Mouse (Mus musculus): Measurements from ENCODE around the gene Slc6a13. TPM values are rescaled to one million over a fixed set of nuclear protein-coding genes. Genes with fewer than 3 reads are reported as not detected.

Slc6a13 gene
- polyA plus RNA-seq, 1 experiment from 2014 or later = 17.7 TPM

- no peak overlapping the region for H3K27ac ChIP-seq
- no peak for ATAC-seq
- no peak overlapping the region for H3K4me2 ChIP-seq
- H3K36me3 ChIP-seq = no peaks in the 10 kb centered on the region
- no peaks in the 10 kb centered on the region for H3K4me1 ChIP-seq
- H3K27me3 ChIP-seq (replicated peaks) = peaks cover 17% of the 10 kb centered on the region
- no peak overlapping the region for H3K9ac ChIP-seq
- no peaks in the 10 kb centered on the region for H3K9me3 ChIP-seq (replicated peaks)
- WGBS (ENCODE audit: insufficient replicate concordance) = 49% methylated on average over 7 of the region's 7 CpGs
- H3K4me3 ChIP-seq = no peak overlapping the region
These were observed 710 bp upstream of the Slc6a13 start for GRCm38 (mm10) chr6:121299317-121299716.

GRCm38 (mm10) chr6:121300504-121300903 is 477 bp downstream of the Slc6a13 start:
- peak overlapping the region; percentile 33 for H3K4me2 ChIP-seq
- peak overlapping the region; percentile 22; the same call in 1 of the 2 replicates for H3K4me3 ChIP-seq
- H3K27me3 ChIP-seq (replicated peaks) = peaks cover 17% of the 10 kb centered on the region
- ATAC-seq = peak; percentile 62
- no peaks in the 10 kb centered on the region for H3K9me3 ChIP-seq (replicated peaks)
- H3K4me1 ChIP-seq = no peaks in the 10 kb centered on the region
- H3K9ac ChIP-seq = no peak overlapping the region
- H3K36me3 ChIP-seq = no peaks in the 10 kb centered on the region
- H3K27ac ChIP-seq = peak overlapping the region; percentile 56; the same call in 1 of the 2 replicates
- 46% methylated on average over 9 of the region's 9 CpGs for WGBS (ENCODE audit: insufficient replicate concordance)

- H3K4me2 ChIP-seq = no peak overlapping the region
- no peak for ATAC-seq
- no peak overlapping the region for H3K9ac ChIP-seq
- H3K27ac ChIP-seq = 0 out of 2 replicates have a peak overlapping the region, but pooled peaks have one; percentile 25
- H3K36me3 ChIP-seq = no peaks in the 10 kb centered on the region
- 56% methylated on average over 10 of the region's 10 CpGs for WGBS (ENCODE audit: insufficient replicate concordance)
- H3K27me3 ChIP-seq (replicated peaks) = peaks cover 17% of the 10 kb centered on the region
- H3K4me1 ChIP-seq = no peaks in the 10 kb centered on the region
- no peaks in the 10 kb centered on the region for H3K9me3 ChIP-seq (replicated peaks)
- no peak overlapping the region for H3K4me3 ChIP-seq
These were observed 3.6 kb downstream of the Slc6a13 start for GRCm38 (mm10) chr6:121303466-121304220.

GRCm38 (mm10) chr6:121304630-121305029 is 4.6 kb downstream of the Slc6a13 start:
- H3K27ac ChIP-seq = 0 out of 2 replicates have a peak overlapping the region, but pooled peaks have one; percentile 25
- H3K9ac ChIP-seq = no peak overlapping the region
- ATAC-seq = 0 out of 2 replicates have a peak, but pooled peaks have one; percentile 24
- WGBS (ENCODE audit: insufficient replicate concordance) = 69% methylated on average over 9 of the region's 9 CpGs
- no peak overlapping the region for H3K4me2 ChIP-seq
- no peaks in the 10 kb centered on the region for H3K9me3 ChIP-seq (replicated peaks)
- peaks cover 13% of the 10 kb centered on the region for H3K27me3 ChIP-seq (replicated peaks)
- H3K4me3 ChIP-seq = no peak overlapping the region
- no peaks in the 10 kb centered on the region for H3K36me3 ChIP-seq
- H3K4me1 ChIP-seq = no peaks in the 10 kb centered on the region

GRCm38 (mm10) chr6:121305571-121305970 is 5.5 kb downstream of the Slc6a13 start:
- H3K27ac ChIP-seq = no peak overlapping the region
- peaks cover 5% of the 10 kb centered on the region for H3K27me3 ChIP-seq (replicated peaks)
- ATAC-seq = no peak
- H3K4me2 ChIP-seq = no peak overlapping the region
- H3K4me3 ChIP-seq = no peak overlapping the region
- 75% methylated on average over 3 of the region's 3 CpGs for WGBS (ENCODE audit: insufficient replicate concordance)
- H3K9me3 ChIP-seq (replicated peaks) = no peaks in the 10 kb centered on the region
- no peak overlapping the region for H3K9ac ChIP-seq
- H3K4me1 ChIP-seq = no peaks in the 10 kb centered on the region
- no peaks in the 10 kb centered on the region for H3K36me3 ChIP-seq

- Histone ChIP-seq H3K4me2 (no peak overlapping the region), H3K4me3 (no peak overlapping the region), H3K27ac (0 out of 2 replicates have a peak overlapping the region, but pooled peaks have one; percentile 6), H3K4me1 (no peaks in the 10 kb centered on the region), H3K9me3 (replicated peaks) (no peaks in the 10 kb centered on the region), H3K36me3 (no peaks in the 10 kb centered on the region), H3K27me3 (replicated peaks) (no peaks in the 10 kb centered on the region), H3K9ac (no peak overlapping the region)
- WGBS (ENCODE audit: insufficient replicate concordance) = 55% methylated on average over 6 of the region's 6 CpGs
- ATAC-seq = peak; percentile 68
These were observed 11.0 kb downstream of the Slc6a13 start for GRCm38 (mm10) chr6:121310984-121311383.

- H3K9me3 ChIP-seq (replicated peaks) = no peaks in the 10 kb centered on the region
- no peak for ATAC-seq
- no peak overlapping the region for H3K27ac ChIP-seq
- H3K4me2 ChIP-seq = no peak overlapping the region
- H3K4me3 ChIP-seq = no peak overlapping the region
- H3K4me1 ChIP-seq = no peaks in the 10 kb centered on the region
- no peaks in the 10 kb centered on the region for H3K27me3 ChIP-seq (replicated peaks)
- 41% methylated on average over 6 of the region's 6 CpGs for WGBS (ENCODE audit: insufficient replicate concordance)
- H3K9ac ChIP-seq = no peak overlapping the region
- H3K36me3 ChIP-seq = peaks cover 5% of the 10 kb centered on the region; the same call in 1 of the 2 replicates
These were observed 19.1 kb downstream of the Slc6a13 start for GRCm38 (mm10) chr6:121319099-121319498.

- Histone ChIP-seq H3K27me3 (replicated peaks) (no peaks in the 10 kb centered on the region), H3K9me3 (replicated peaks) (no peaks in the 10 kb centered on the region), H3K9ac (no peak overlapping the region), H3K36me3 (peaks cover 5% of the 10 kb centered on the region; the same call in 1 of the 2 replicates), H3K4me1 (0 out of 2 replicates have a peak, but pooled peaks cover 6% of the 10 kb centered on the region), H3K4me2 (no peak overlapping the region), H3K27ac (no peak overlapping the region), H3K4me3 (no peak overlapping the region)
- ATAC-seq = no peak
- WGBS (ENCODE audit: insufficient replicate concordance) = 78% methylated on average over 9 of the region's 9 CpGs
These were observed 22.5 kb downstream of the Slc6a13 start for GRCm38 (mm10) chr6:121322381-121323110.

- Histone ChIP-seq H3K4me1 (0 out of 2 replicates have a peak, but pooled peaks cover 6% of the 10 kb centered on the region), H3K9ac (no peak overlapping the region; the same call in 1 of the 2 replicates), H3K27me3 (replicated peaks) (no peaks in the 10 kb centered on the region), H3K36me3 (peaks cover 5% of the 10 kb centered on the region; the same call in 1 of the 2 replicates), H3K9me3 (replicated peaks) (no peaks in the 10 kb centered on the region), H3K4me3 (no peak overlapping the region), H3K4me2 (no peak overlapping the region), H3K27ac (no peak overlapping the region)
- WGBS (ENCODE audit: insufficient replicate concordance) = 70% methylated on average over 2 of the region's 3 CpGs
- no peak for ATAC-seq
These were observed 25.3 kb downstream of the Slc6a13 start for GRCm38 (mm10) chr6:121325298-121325697.

- ATAC-seq = no peak
- Histone ChIP-seq H3K4me3 (no peak overlapping the region), H3K27ac (no peak overlapping the region), H3K4me2 (no peak overlapping the region), H3K9me3 (replicated peaks) (no peaks in the 10 kb centered on the region), H3K4me1 (0 out of 2 replicates have a peak, but pooled peaks cover 6% of the 10 kb centered on the region), H3K36me3 (peaks cover 5% of the 10 kb centered on the region; the same call in 1 of the 2 replicates), H3K9ac (no peak overlapping the region; the same call in 1 of the 2 replicates), H3K27me3 (replicated peaks) (no peaks in the 10 kb centered on the region)
- 48% methylated on average over 9 of the region's 9 CpGs for WGBS (ENCODE audit: insufficient replicate concordance)
These were observed 25.7 kb downstream of the Slc6a13 start for GRCm38 (mm10) chr6:121325740-121326139.

- Histone ChIP-seq H3K9ac (no peak overlapping the region), H3K4me3 (no peak overlapping the region), H3K36me3 (peaks cover 5% of the 10 kb centered on the region; the same call in 1 of the 2 replicates), H3K27ac (no peak overlapping the region), H3K4me1 (0 out of 2 replicates have a peak, but pooled peaks cover 6% of the 10 kb centered on the region), H3K27me3 (replicated peaks) (no peaks in the 10 kb centered on the region), H3K9me3 (replicated peaks) (no peaks in the 10 kb centered on the region), H3K4me2 (no peak overlapping the region)
- ATAC-seq = no peak
- 43% methylated on average over 10 of the region's 10 CpGs for WGBS (ENCODE audit: insufficient replicate concordance)
These were observed 26.6 kb downstream of the Slc6a13 start for GRCm38 (mm10) chr6:121326486-121327069.

Measured in liver, embryonic 12.5 days (tissue).